Mouse (Mus musculus): Measurements from ENCODE around the gene Habp2. TPM values are rescaled to one million over a fixed set of nuclear protein-coding genes. Genes with fewer than 3 reads are reported as not detected.

Gene Habp2
- polyA plus RNA-seq, 1 experiment from 2014 or later, result 0.06 TPM

GRCm38 (mm10) chr19:56364563-56364962 is 77.6 kb downstream of the Habp2 start:
- Histone ChIP-seq H3K4me2 (no peak overlapping the region), H3K9ac (replicated peaks) (no peak overlapping the region), H3K9me3 (replicated peaks) (no peaks in the 10 kb centered on the region), H3K4me3 (replicated peaks) (no peak overlapping the region), H3K4me1 (no peaks in the 10 kb centered on the region), H3K27me3 (replicated peaks) (no peaks in the 10 kb centered on the region), H3K27ac (replicated peaks) (no peak overlapping the region), H3K36me3 (no peaks in the 10 kb centered on the region)
- ATAC-seq (ENCODE audit: low FRiP score), result no peak
- WGBS, result 68% methylated on average over 8 of the region's 8 CpGs

- Histone ChIP-seq H3K4me2 (no peak overlapping the region), H3K9ac (replicated peaks) (no peak overlapping the region), H3K4me1 (no peaks in the 10 kb centered on the region), H3K27me3 (replicated peaks) (no peaks in the 10 kb centered on the region), H3K9me3 (replicated peaks) (no peaks in the 10 kb centered on the region), H3K36me3 (no peaks in the 10 kb centered on the region), H3K27ac (replicated peaks) (no peak overlapping the region), H3K4me3 (replicated peaks) (no peak overlapping the region)
- no peak for ATAC-seq (ENCODE audit: low FRiP score)
- WGBS, result 82% methylated on average over 11 of the region's 11 CpGs
These were observed 79.2 kb downstream of the Habp2 start for GRCm38 (mm10) chr19:56366168-56366567.

GRCm38 (mm10) chr19:56366625-56367024 is 79.7 kb downstream of the Habp2 start:
- WGBS, result 84% methylated on average over 9 of the region's 9 CpGs
- Histone ChIP-seq H3K4me2 (no peak overlapping the region), H3K9me3 (replicated peaks) (no peaks in the 10 kb centered on the region), H3K27ac (replicated peaks) (no peak overlapping the region), H3K36me3 (no peaks in the 10 kb centered on the region), H3K4me3 (replicated peaks) (no peak overlapping the region), H3K9ac (replicated peaks) (no peak overlapping the region), H3K27me3 (replicated peaks) (no peaks in the 10 kb centered on the region), H3K4me1 (no peaks in the 10 kb centered on the region)
- ATAC-seq (ENCODE audit: low FRiP score), result no peak

GRCm38 (mm10) chr19:56367778-56368177 is 80.8 kb downstream of the Habp2 start:
- Histone ChIP-seq H3K27me3 (replicated peaks) (no peaks in the 10 kb centered on the region), H3K36me3 (no peaks in the 10 kb centered on the region), H3K27ac (replicated peaks) (no peak overlapping the region), H3K4me2 (no peak overlapping the region), H3K4me1 (no peaks in the 10 kb centered on the region), H3K9me3 (replicated peaks) (no peaks in the 10 kb centered on the region), H3K9ac (replicated peaks) (no peak overlapping the region), H3K4me3 (replicated peaks) (no peak overlapping the region)
- no peak for ATAC-seq (ENCODE audit: low FRiP score)
- WGBS, result 76% methylated on average over 7 of the region's 7 CpGs

GRCm38 (mm10) chr19:56368912-56369311 is 82.0 kb downstream of the Habp2 start:
- Histone ChIP-seq H3K36me3 (no peaks in the 10 kb centered on the region), H3K27me3 (replicated peaks) (no peaks in the 10 kb centered on the region), H3K9me3 (replicated peaks) (no peaks in the 10 kb centered on the region), H3K4me1 (no peaks in the 10 kb centered on the region), H3K27ac (replicated peaks) (no peak overlapping the region), H3K4me3 (replicated peaks) (no peak overlapping the region), H3K9ac (replicated peaks) (no peak overlapping the region), H3K4me2 (no peak overlapping the region)
- 87% methylated on average over 7 of the region's 7 CpGs for WGBS
- ATAC-seq (ENCODE audit: low FRiP score), result no peak

Other genes starting within 250 kb of the Habp2 start
- 0.63 and 0.65 TPM in 2 replicates for gene Nrap, start 102.9 kb downstream of the Habp2 start, polyA plus RNA-seq (2015; fragmentation: Nextera tagmentation; extraction: Ambion mirVana)
- gene Casp7, start 110.0 kb downstream of the Habp2 start, polyA plus RNA-seq (2015; fragmentation: Nextera tagmentation; extraction: Ambion mirVana), result 20.8 and 25.5 TPM in 2 replicates
- 0.19 and 0.27 TPM in 2 replicates for gene Plekhs1, start 174.5 kb downstream of the Habp2 start, polyA plus RNA-seq (2015; fragmentation: Nextera tagmentation; extraction: Ambion mirVana)

Measured in neural tube, embryonic 15.5 days (tissue).